Mouse (Mus musculus) kidney, adult 2 months (tissue): ENCODE results near the gene Nup35. TPM values are rescaled to one million over a fixed set of nuclear protein-coding genes. Genes with fewer than 3 reads are reported as not detected.

Experiments
- DNase-seq: peaks from one replicate; pipeline ENCODE4 v3.0.0; 2021
- H3K27ac ChIP-seq: fragments of 200-500 bp; 2 replicates; pipeline ENCODE4 v1.5.1; 2012; ENCODE audit warnings: low read depth, low read length, control low read depth, inconsistent platforms; ENCODE audit not compliant: insufficient read depth
- H3K27me3 ChIP-seq: fragments of 200-500 bp; replicated peaks from 2 replicates; pipeline ENCODE4 v1.6.1; 2012; ENCODE audit warnings: mild to moderate bottlenecking, moderate library complexity, low read length, inconsistent platforms; ENCODE audit not compliant: control insufficient read depth, insufficient read depth
- H3K36me3 ChIP-seq: fragments of 200-500 bp; 2 replicates; pipeline ENCODE4 v1.6.1; 2012; ENCODE audit warnings: mild to moderate bottlenecking, moderate library complexity, low read length, inconsistent platforms; ENCODE audit not compliant: control insufficient read depth, insufficient read depth
- H3K4me1 ChIP-seq: fragments of 200-500 bp; 2 replicates; pipeline ENCODE4 v1.6.1; 2011; ENCODE audit warnings: low read length; ENCODE audit not compliant: control insufficient read depth, insufficient read depth
- H3K4me3 ChIP-seq: fragments of 200-500 bp; 2 replicates; pipeline ENCODE4 v1.5.1; 2011; ENCODE audit warnings: mild to moderate bottlenecking, low read depth, low read length, control low read depth; ENCODE audit not compliant: insufficient read depth
- CTCF ChIP-seq: fragments of 200-500 bp; conservative IDR thresholded peaks from 2 replicates; pipeline ENCODE4 v1.5.1; 2011; ENCODE audit warnings: low read depth, mild to moderate bottlenecking, control low read depth, low read length, moderate library complexity, mixed read lengths; ENCODE audit not compliant: insufficient read depth, insufficient read length
- POLR2A ChIP-seq: fragments of 200-500 bp; IDR thresholded peaks from one replicate; pipeline ENCODE4 v1.6.1; 2011; ENCODE audit warnings: low read depth, low read length, control low read depth
- WGBS: fragments of 180-500 bp; shearing (Covaris S2); methylation state at CpG from one replicate; pipeline ENCODE4 v1.1.7; 2018; 5-methylcytosine and 5-hydroxymethylcytosine counted together
- polyA plus RNA-seq: library from polyadenylated mRNA; depleted of rRNA; stranded (reverse); fragments of >200 nt; gene quantifications from 2 replicates; pipeline ENCODE4 v1.2.3, GENCODE M21; 2012

The Nup35 gene
- polyA plus RNA-seq, 1 experiment = 22.0 TPM

GRCm38 (mm10) chr2:80638364-80639241, 21.6 kb downstream of the Nup35 start:
- H3K4me1 ChIP-seq = peaks cover 7% of the 10 kb centered on the region
- no peaks in the 10 kb centered on the region; the same call in 1 of the 2 replicates for H3K36me3 ChIP-seq
- WGBS = under 1% methylated on average over 45 of the region's 45 CpGs
- H3K27ac ChIP-seq = no peak overlapping the region
- H3K4me3 ChIP-seq = peak overlapping the region; percentile 83
- peak; percentile 95 for DNase-seq
- no peak for TF ChIP-seq POLR2A
- TF ChIP-seq CTCF = no peak
- no peaks in the 10 kb centered on the region for H3K27me3 ChIP-seq

DNA sequence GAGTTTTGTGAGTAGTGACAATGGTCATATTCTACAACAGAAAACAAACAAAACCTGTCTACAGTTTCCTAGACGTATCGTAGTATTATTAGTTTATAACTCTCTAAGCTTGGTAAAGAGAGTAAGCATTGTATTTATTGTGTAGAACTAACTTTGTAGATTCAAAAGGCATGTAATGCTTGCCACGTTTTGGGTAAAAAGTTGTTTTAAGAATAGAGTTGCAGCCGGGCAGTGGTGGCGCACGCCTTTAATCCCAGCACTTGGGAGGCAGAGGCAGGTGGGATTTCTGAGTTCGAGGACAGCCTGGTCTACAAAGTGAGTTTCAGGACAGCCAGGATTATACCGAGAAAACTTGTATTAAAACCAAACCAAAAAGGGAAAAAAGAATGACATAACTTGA, 22.4 kb downstream of the Nup35 start:
- peak overlapping the region; percentile 83; the same call in 1 of the 2 replicates for H3K4me3 ChIP-seq
- 12% methylated on average over 8 of the region's 8 CpGs for WGBS
- no peaks in the 10 kb centered on the region for H3K27me3 ChIP-seq
- H3K36me3 ChIP-seq = peaks cover 1% of the 10 kb centered on the region; the same call in 1 of the 2 replicates
- peaks cover 7% of the 10 kb centered on the region for H3K4me1 ChIP-seq
- no peak for DNase-seq
- no peak overlapping the region for H3K27ac ChIP-seq
- TF ChIP-seq POLR2A (no peak), CTCF (no peak)

DNA sequence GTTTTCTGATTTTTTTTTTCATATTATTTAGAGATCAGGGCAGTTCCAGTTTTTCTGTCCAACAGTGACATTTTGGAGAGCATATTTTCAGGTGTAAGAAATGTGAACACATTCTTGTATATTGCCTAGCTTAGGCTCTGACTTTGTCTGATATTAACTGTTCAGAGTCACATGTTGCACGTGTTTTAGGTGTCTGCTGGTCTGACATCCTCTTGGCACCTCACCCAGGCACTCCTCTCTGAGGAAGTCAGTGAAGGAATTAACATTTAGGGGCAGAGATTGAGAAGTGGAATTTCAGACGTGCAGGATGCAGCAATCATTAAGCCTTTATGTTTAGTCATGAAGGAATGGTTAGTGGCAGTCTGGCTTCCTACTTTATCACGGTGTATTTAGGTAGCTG, 22.8 kb downstream of the Nup35 start:
- Histone ChIP-seq H3K27ac (no peak overlapping the region), H3K36me3 (peaks cover 1% of the 10 kb centered on the region; the same call in 1 of the 2 replicates), H3K4me1 (peaks cover 7% of the 10 kb centered on the region), H3K4me3 (no peak overlapping the region), H3K27me3 (no peaks in the 10 kb centered on the region)
- DNase-seq = no peak
- 17% methylated on average over 3 of the region's 3 CpGs for WGBS
- TF ChIP-seq CTCF (no peak), POLR2A (no peak)

DNA sequence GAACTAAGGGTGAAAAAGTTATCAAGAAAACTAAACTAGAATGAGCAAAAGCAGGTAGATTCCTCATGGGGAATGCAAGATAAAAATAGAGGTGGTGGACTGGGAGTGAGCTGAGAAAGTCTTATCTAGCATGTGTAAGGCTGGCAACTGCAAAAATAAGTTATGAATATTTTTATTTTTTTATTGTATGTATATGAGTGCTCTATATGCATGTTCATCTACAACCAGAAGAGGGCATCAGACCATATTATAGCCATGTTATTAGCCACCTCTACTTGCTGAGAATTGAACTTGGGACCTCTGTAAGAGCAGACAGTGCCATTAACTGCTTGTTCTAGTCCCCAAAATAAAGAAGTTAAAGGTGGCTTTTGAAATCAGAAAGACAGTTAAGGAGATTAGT, 44.4 kb downstream of the Nup35 start:
- no peaks in the 10 kb centered on the region for H3K27me3 ChIP-seq
- DNase-seq = no peak
- no peaks in the 10 kb centered on the region for H3K4me1 ChIP-seq
- no peak for TF ChIP-seq CTCF
- TF ChIP-seq POLR2A = no peak
- peaks cover 4% of the 10 kb centered on the region; the same call in 1 of the 2 replicates for H3K36me3 ChIP-seq
- no peak overlapping the region for H3K27ac ChIP-seq
- H3K4me3 ChIP-seq = no peak overlapping the region

GRCm38 (mm10) chr2:80662682-80663081, 45.6 kb downstream of the Nup35 start:
- no peak for DNase-seq
- no peak overlapping the region for H3K4me3 ChIP-seq
- 91% methylated on average over 2 of the region's 2 CpGs for WGBS

DNA sequence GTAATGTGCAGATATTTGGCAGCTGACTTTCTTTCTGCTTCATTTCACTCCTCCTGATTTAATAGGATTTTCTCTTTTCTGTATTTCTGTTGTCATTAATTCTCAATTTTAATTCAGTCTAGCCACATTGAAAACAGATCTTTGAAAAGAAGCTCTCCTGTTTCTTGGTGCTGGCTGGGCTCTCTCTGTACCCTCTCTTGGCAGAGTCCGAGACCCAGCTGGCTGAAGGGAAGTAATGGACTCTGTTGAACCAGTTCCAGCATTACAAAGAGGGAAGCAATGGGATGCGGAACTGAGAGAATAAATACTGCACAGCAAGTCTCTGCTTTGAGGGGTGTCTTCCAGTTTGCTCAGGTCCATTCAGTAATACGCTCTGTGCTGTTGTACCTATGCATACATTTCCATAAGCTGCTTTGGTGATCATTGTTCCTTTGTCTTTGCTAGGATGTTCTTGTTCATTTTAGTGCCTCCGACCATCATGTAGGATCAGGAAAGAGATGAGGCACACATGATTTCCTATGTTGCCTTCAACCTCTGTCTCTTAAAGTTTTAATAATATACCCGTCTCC, 50.4 kb downstream of the Nup35 start:
- TF ChIP-seq CTCF (no peak), POLR2A (no peak)
- Histone ChIP-seq H3K4me1 (no peaks in the 10 kb centered on the region), H3K4me3 (no peak overlapping the region), H3K27ac (no peak overlapping the region), H3K27me3 (no peaks in the 10 kb centered on the region), H3K36me3 (no peaks in the 10 kb centered on the region)
- DNase-seq = no peak
- WGBS = 86% methylated on average over 5 of the region's 5 CpGs

More at GRCm38 (mm10) chr2:80662682-80663081, 45.6 kb downstream of the Nup35 start:
- Histone ChIP-seq H3K36me3 (peaks cover 4% of the 10 kb centered on the region; the same call in 1 of the 2 replicates), H3K27ac (no peak overlapping the region), H3K27me3 (no peaks in the 10 kb centered on the region), H3K4me1 (no peaks in the 10 kb centered on the region)
- TF ChIP-seq POLR2A (no peak), CTCF (no peak)

DNA sequence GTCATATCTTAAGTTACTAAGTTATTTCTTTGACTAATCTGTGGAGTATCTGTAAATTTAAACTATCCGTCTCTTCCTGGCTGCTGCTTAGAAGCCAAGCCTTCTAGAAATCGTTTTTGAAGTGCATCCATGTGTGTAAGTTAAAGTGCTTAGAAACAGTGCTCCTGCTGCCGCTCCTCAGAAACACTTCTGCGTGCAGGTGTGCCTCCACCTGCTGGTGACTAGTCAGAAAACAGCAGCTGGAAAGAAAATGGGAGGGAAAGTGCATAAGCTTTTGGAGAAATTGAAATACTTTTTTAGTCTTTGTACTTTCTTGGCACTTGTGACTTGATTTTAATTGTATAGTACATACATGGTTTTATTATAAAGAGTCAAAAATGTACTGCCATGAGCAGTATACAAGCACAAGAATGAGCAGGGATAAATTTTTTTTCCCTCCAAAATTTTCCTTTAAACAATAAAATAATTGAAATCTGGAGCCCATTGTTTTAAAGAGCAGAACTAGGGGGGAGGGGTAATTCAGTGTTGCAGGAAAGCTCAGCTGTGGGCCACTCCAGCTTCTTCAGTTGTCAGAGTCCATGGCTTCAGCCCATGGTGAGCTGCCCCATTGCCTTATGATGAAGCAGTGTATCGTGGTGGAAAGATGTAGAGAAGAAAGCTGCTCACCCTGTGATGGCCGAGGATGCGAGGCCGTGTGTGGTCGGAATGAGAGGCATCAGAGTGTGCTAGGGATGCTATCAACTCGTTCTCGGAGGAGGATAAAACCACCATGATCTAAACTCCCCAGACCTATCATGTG, 53.0 kb downstream of the Nup35 start:
- H3K27ac ChIP-seq = no peak overlapping the region
- peak; percentile 60 for TF ChIP-seq CTCF
- TF ChIP-seq POLR2A = no peak
- WGBS = 70% methylated on average over 11 of the region's 11 CpGs
- no peaks in the 10 kb centered on the region for H3K36me3 ChIP-seq
- no peak overlapping the region for H3K4me3 ChIP-seq
- H3K4me1 ChIP-seq = no peaks in the 10 kb centered on the region
- H3K27me3 ChIP-seq = no peaks in the 10 kb centered on the region
- peak; percentile 29 for DNase-seq
